ENCODE assay signal across 12 mouse cellular contexts in the genomic region with DNA sequence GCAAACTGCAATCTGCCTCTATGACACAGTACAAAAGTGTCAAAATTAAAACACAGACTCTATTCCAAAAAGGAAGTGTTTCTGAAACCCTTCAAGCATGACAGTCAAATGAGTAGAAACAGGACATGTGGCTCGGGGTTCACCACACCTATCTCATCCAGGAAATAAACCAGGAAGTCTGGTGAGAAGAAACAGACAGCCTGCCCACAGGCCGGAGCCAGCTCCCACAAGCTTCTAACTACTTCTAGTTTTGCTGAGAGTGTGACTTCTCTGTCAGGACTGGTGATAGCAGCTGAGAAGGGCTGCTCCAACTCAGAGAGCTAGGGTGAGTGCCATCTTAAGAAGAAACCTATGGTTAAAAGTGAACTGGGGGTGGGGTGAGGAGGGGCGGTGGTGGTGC. TPM values are rescaled to one million over a fixed set of nuclear protein-coding genes. Genes with fewer than 3 reads are reported as not detected.
A peak's percentile ranks its signal among the peaks of the same experiment; 100 is the strongest.
DNase-seq lines count a peak whose midpoint lies in the region; ATAC-seq lines count a peak whose summit lies in the region.
"Had no signal": no experiment of that assay in that cellular context is flagged by ENCODE, and none has a peak within 500 bp of the region (broad histone marks: within the 10 kb centered on the region; RNA-seq: fewer than 3 reads in every experiment).

No protein-coding gene starts in this region.

- H3K36me3 ChIP-seq in heart, embryonic 13.5 days: peaks cover 35% of the 10 kb centered on the region
- no peaks in the 10 kb centered on the region; the same call in none of the 2 replicates for H3K36me3 ChIP-seq in heart, embryonic 11.5 days (ENCODE audit: control insufficient read depth, insufficient read depth, low read length)
- H3K36me3 ChIP-seq in forebrain, embryonic 16.5 days (ENCODE audit: control insufficient read depth, insufficient read depth): no peaks in the 10 kb centered on the region

- no peak overlapping the region for H3K4me3 ChIP-seq in heart, embryonic 13.5 days
- no peak overlapping the region for H3K4me3 ChIP-seq in heart, embryonic 11.5 days (ENCODE audit: low read depth, low read length)
- H3K4me3 ChIP-seq in forebrain, embryonic 16.5 days (replicated peaks; ENCODE audit: low read length): no peak overlapping the region
- H3K4me3 ChIP-seq: embryonic facial prominence, embryonic 10.5 days; limb, embryonic 12.5 days had no signal

- H3K9me3 ChIP-seq in heart, embryonic 13.5 days: no peaks in the 10 kb centered on the region
- no peaks in the 10 kb centered on the region for H3K9me3 ChIP-seq in heart, embryonic 11.5 days (replicated peaks; ENCODE audit: control insufficient read depth, low read length)
- no peaks in the 10 kb centered on the region for H3K9me3 ChIP-seq in forebrain, embryonic 16.5 days (ENCODE audit: control insufficient read depth, low read length)
- H3K9me3 ChIP-seq: embryonic facial prominence, embryonic 10.5 days; limb, embryonic 12.5 days had no signal

- H3K9ac ChIP-seq in heart, embryonic 13.5 days: no peak overlapping the region
- H3K9ac ChIP-seq in heart, embryonic 11.5 days (ENCODE audit: low read depth, low read length): no peak overlapping the region
- H3K9ac ChIP-seq in forebrain, embryonic 16.5 days (replicated peaks; ENCODE audit: low read depth, low read length): no peak overlapping the region
- H3K9ac ChIP-seq: limb, embryonic 12.5 days had no signal

- H3K27ac ChIP-seq in heart, embryonic 13.5 days (replicated peaks): peak overlapping the region; percentile 63
- H3K27ac ChIP-seq in heart, embryonic 11.5 days (ENCODE audit: low read depth, low read length): no peak overlapping the region
- no peak overlapping the region for H3K27ac ChIP-seq in forebrain, embryonic 16.5 days (ENCODE audit: low read length)
- H3K27ac ChIP-seq: embryonic facial prominence, embryonic 10.5 days; limb, embryonic 12.5 days had no signal

- 37% methylated on average over 3 of the region's 3 CpGs for WGBS in heart, embryonic 13.5 days
- whole genome bisulfite sequencing in heart, embryonic 11.5 days (ENCODE audit: insufficient replicate concordance): 44% methylated on average over 3 of the region's 3 CpGs
- 89% methylated on average over 3 of the region's 3 CpGs for WGBS in forebrain, embryonic 16.5 days

- peaks cover 39% of the 10 kb centered on the region for H3K4me1 ChIP-seq in heart, embryonic 13.5 days
- no peaks in the 10 kb centered on the region for H3K4me1 ChIP-seq in heart, embryonic 11.5 days (ENCODE audit: control insufficient read depth, insufficient read depth, low read length)
- no peaks in the 10 kb centered on the region for H3K4me1 ChIP-seq in forebrain, embryonic 16.5 days (replicated peaks; ENCODE audit: control insufficient read depth, insufficient read depth, low read length)
- H3K4me1 ChIP-seq: embryonic facial prominence, embryonic 10.5 days; limb, embryonic 12.5 days had no signal

- no peaks in the 10 kb centered on the region for H3K27me3 ChIP-seq in heart, embryonic 13.5 days (replicated peaks)
- H3K27me3 ChIP-seq in heart, embryonic 11.5 days (ENCODE audit: control insufficient read depth, insufficient read depth, low read length): no peaks in the 10 kb centered on the region
- H3K27me3 ChIP-seq in forebrain, embryonic 16.5 days (replicated peaks; ENCODE audit: control insufficient read depth, insufficient read depth, low read length): no peaks in the 10 kb centered on the region
- H3K27me3 ChIP-seq: limb, embryonic 12.5 days had no signal

- no peak for ATAC-seq in heart, embryonic 13.5 days (ENCODE audit: extremely low read depth, insufficient number of reproducible peaks, low FRiP score, low TSS enrichment)
- no peak; the same call in 1 of the 2 replicates for ATAC-seq in heart, embryonic 11.5 days (replicated peaks; ENCODE audit: insufficient number of reproducible peaks, low FRiP score, low TSS enrichment)
- ATAC-seq in forebrain, embryonic 16.5 days: no peak

- peak; percentile 51 for DNase-seq in CD4-positive, CD25-positive, alpha-beta regulatory T cell, adult 2 months (ENCODE audit: low read depth, low spot score)
- peak; percentile 24 for DNase-seq in liver
- DNase-seq in natural killer cell, adult 2 months (ENCODE audit: low spot score in 2 of 2): peak; percentile 30 to 69
- DNase-seq in cerebellum, adult 11 months: no peak
- DNase-seq in layer of hippocampus, postnatal 10 days (ENCODE audit: low spot score in 2 of 2): no peak
- DNase-seq: adrenal gland, postnatal 14 days; kidney, adult 11 months had no signal

- H3K4me2 ChIP-seq in heart, embryonic 13.5 days: no peak overlapping the region
- no peak overlapping the region for H3K4me2 ChIP-seq in heart, embryonic 11.5 days
- H3K4me2 ChIP-seq in forebrain, embryonic 16.5 days (ENCODE audit: low read length): no peak overlapping the region
- H3K4me2 ChIP-seq: limb, embryonic 12.5 days had no signal

RNA-seq across cellular contexts. Expression of a gene that starts 14.4 kb away (rescaled TPM):
- polyA plus RNA-seq in heart, embryonic 13.5 days (2015; fragmentation: Nextera tagmentation; extraction: Ambion mirVana): 33.1 and 36.3 TPM in 2 replicates
- polyA plus RNA-seq in heart, embryonic 11.5 days (2014; fragmentation: Nextera tagmentation; extraction: Ambion mirVana): 48.5 and 50.0 TPM in 2 replicates
- 10 to 100 TPM; 44.3 to 48.3 TPM for total RNA-seq in layer of hippocampus, postnatal 10 days (2021)
- 10.1 and 16.2 TPM in 2 replicates for polyA plus RNA-seq in forebrain, embryonic 16.5 days (2015; fragmentation: Nextera tagmentation; extraction: Ambion mirVana)

RNA-seq across cellular contexts. Expression of a gene that starts 38.7 kb away (rescaled TPM):
- 0.09 and 0.27 TPM in 2 replicates for polyA plus RNA-seq in heart, embryonic 13.5 days (2015; fragmentation: Nextera tagmentation; extraction: Ambion mirVana)
- 0.32 and 0.56 TPM in 2 replicates for polyA plus RNA-seq in heart, embryonic 11.5 days (2014; fragmentation: Nextera tagmentation; extraction: Ambion mirVana)
- 1 to 10 TPM in 1 of 2 experiments, under 1 TPM in 1; 0.89 to 1.1 TPM for total RNA-seq in layer of hippocampus, postnatal 10 days (2021)
- not detected in 2 replicates for polyA plus RNA-seq in forebrain, embryonic 16.5 days (2015; fragmentation: Nextera tagmentation; extraction: Ambion mirVana)

Comparison
In these comparisons a context has a peak if more than half of its experiments do, and no peak if none do; other contexts are left out.
1. DNase-seq: peak in CD4-positive, CD25-positive, alpha-beta regulatory T cell, adult 2 months (single experiment), liver (single experiment) and natural killer cell, adult 2 months (2 of 2); none in cerebellum, adult 11 months (single experiment) and layer of hippocampus, postnatal 10 days (0 of 2).